Mouse (Mus musculus) mouse embryonic stem cell (cell line): ENCODE measurements at regions not wholly inside any gene's neighbourhood (a gene's known extent, or its start where the extent isn't known, plus 50 kb on each side); places are given as distances from the start of the nearest gene placed in this dataset.

Source experiments
- in situ Hi-C, 2 experiments: fragments of 300-500 bp; cut with MboI; formaldehyde crosslinking; loops; 1 replicate in 1 of 2; 3 replicates in 1 of 2; pipeline ENCODE4 v1.14.3; 2019 to 2020; ENCODE audit warnings: low sequenced_read_pairs in 2 of 2, low pct_unique_long_range_greater_than_20kb in 1 of 2, mixed read lengths in 1 of 2; ENCODE audit not compliant: unreplicated experiment in 1 of 2

- in situ Hi-C loops: no loop called here
These were observed 3638.1 kb upstream of the Gm7489 start for GRCm38 (mm10) chr15:50246418-50247186.

GRCm38 (mm10) chr15:50260057-50260456 is 3624.6 kb upstream of the Gm7489 start:
- in situ Hi-C loops: no loop called here

- in situ Hi-C loops: no loop called here
These were observed 3623.3 kb upstream of the Gm7489 start for GRCm38 (mm10) chr15:50261245-50261872.

- in situ Hi-C loops: no loop called here
These were observed 3617.2 kb upstream of the Gm7489 start for GRCm38 (mm10) chr15:50267542-50267941.

GRCm38 (mm10) chr15:50271646-50272045 is 3613.1 kb upstream of the Gm7489 start:
- in situ Hi-C loops: no loop called here

- in situ Hi-C loops: no loop called here
These were observed 3602.1 kb upstream of the Gm7489 start for GRCm38 (mm10) chr15:50282576-50282975.

GRCm38 (mm10) chr15:50283491-50283890 is 3601.2 kb upstream of the Gm7489 start:
- in situ Hi-C loops: no loop called here

- in situ Hi-C loops: no loop called here
These were observed 3582.9 kb upstream of the Gm7489 start for GRCm38 (mm10) chr15:50301831-50302230.

GRCm38 (mm10) chr15:50304085-50304484 is 3580.6 kb upstream of the Gm7489 start:
- in situ Hi-C loops: no loop called here

GRCm38 (mm10) chr15:50320796-50321195 is 3563.9 kb upstream of the Gm7489 start:
- in situ Hi-C loops: no loop called here

- in situ Hi-C loops: no loop called here
These were observed 3539.2 kb upstream of the Gm7489 start for GRCm38 (mm10) chr15:50345536-50345935.

GRCm38 (mm10) chr15:50346953-50347352 is 3537.8 kb upstream of the Gm7489 start:
- in situ Hi-C loops: no loop called here

GRCm38 (mm10) chr15:50360033-50360988 is 3524.4 kb upstream of the Gm7489 start:
- in situ Hi-C loops: no loop called here

- in situ Hi-C loops: no loop called here
These were observed 3523.4 kb upstream of the Gm7489 start for GRCm38 (mm10) chr15:50361334-50361733.

GRCm38 (mm10) chr15:50361751-50362507 is 3522.8 kb upstream of the Gm7489 start:
- in situ Hi-C loops: no loop called here

- in situ Hi-C loops: no loop called here
These were observed 3484.5 kb upstream of the Gm7489 start for GRCm38 (mm10) chr15:50400006-50400781.

- in situ Hi-C loops: no loop called here
These were observed 3483.3 kb upstream of the Gm7489 start for GRCm38 (mm10) chr15:50401386-50401785.

- in situ Hi-C loops: no loop called here
These were observed 3482.2 kb upstream of the Gm7489 start for GRCm38 (mm10) chr15:50402551-50402950.
